Mouse (Mus musculus): ENCODE measurements around the gene Spint3.

The Spint3 gene

GRCm38 (mm10) chr2:164550895-164551269, 22.4 kb downstream of the Spint3 start:
- DNase-seq (ENCODE audit: low spot score in 2 of 2), result no peak

GRCm38 (mm10) chr2:164549963-164550894, 23.0 kb downstream of the Spint3 start:
- DNase-seq (ENCODE audit: low spot score in 2 of 2), result peak in 1 of 2 experiments; percentile 20

- no peak for DNase-seq (ENCODE audit: low spot score in 2 of 2)
Measured at GRCm38 (mm10) chr2:164549338-164549737, 23.9 kb downstream of the Spint3 start.

- DNase-seq (ENCODE audit: low spot score in 2 of 2), result no peak
Measured at GRCm38 (mm10) chr2:164544454-164545097, 28.7 kb downstream of the Spint3 start.

GRCm38 (mm10) chr2:164543745-164544144, 29.5 kb downstream of the Spint3 start:
- no peak for DNase-seq (ENCODE audit: low spot score in 2 of 2)

GRCm38 (mm10) chr2:164542598-164542997, 30.7 kb downstream of the Spint3 start:
- DNase-seq (ENCODE audit: low spot score in 2 of 2), result no peak

- peak in 1 of 2 experiments; percentile 38 for DNase-seq (ENCODE audit: low spot score in 2 of 2)
Measured at GRCm38 (mm10) chr2:164542132-164542531, 31.1 kb downstream of the Spint3 start.

GRCm38 (mm10) chr2:164540652-164541427, 32.4 kb downstream of the Spint3 start:
- DNase-seq (ENCODE audit: low spot score in 2 of 2), result no peak

- no peak for DNase-seq (ENCODE audit: low spot score in 2 of 2)
Measured at GRCm38 (mm10) chr2:164537003-164537402, 36.3 kb downstream of the Spint3 start.

- DNase-seq (ENCODE audit: low spot score in 2 of 2), result no peak
Measured at GRCm38 (mm10) chr2:164534315-164534714, 38.9 kb downstream of the Spint3 start.

- DNase-seq (ENCODE audit: low spot score in 2 of 2), result peak; percentile 66 to 75
Measured at GRCm38 (mm10) chr2:164531169-164531568, 42.1 kb downstream of the Spint3 start.

GRCm38 (mm10) chr2:164528557-164528956, 44.7 kb downstream of the Spint3 start:
- DNase-seq (ENCODE audit: low spot score in 2 of 2), result no peak

- DNase-seq (ENCODE audit: low spot score in 2 of 2), result no peak
Measured at GRCm38 (mm10) chr2:164523301-164523773, 49.9 kb downstream of the Spint3 start.

GRCm38 (mm10) chr2:164522280-164522679, 51.0 kb downstream of the Spint3 start:
- no peak for DNase-seq (ENCODE audit: low spot score in 2 of 2)

- DNase-seq (ENCODE audit: low spot score in 2 of 2), result no peak
Measured at GRCm38 (mm10) chr2:164521841-164522240, 51.4 kb downstream of the Spint3 start.

GRCm38 (mm10) chr2:164520782-164521181, 52.5 kb downstream of the Spint3 start:
- no peak for DNase-seq (ENCODE audit: low spot score in 2 of 2)

All from frontal cortex, postnatal 25 days (tissue).